Mouse (Mus musculus) G1E (cell line): ENCODE results near the gene Ahcyl2. TPM values are rescaled to one million over a fixed set of nuclear protein-coding genes. Genes with fewer than 3 reads are reported as not detected.

Experiments
- ATAC-seq: 2 replicates; pipeline ENCODE4 v1.8.0; 2016; ENCODE audit warnings: mild to moderate bottlenecking; ENCODE audit not compliant: insufficient number of reproducible peaks, poor library complexity, low FRiP score, severe bottlenecking; ENCODE audit errors: extremely low read depth
- DNase-seq: peaks from one replicate; pipeline ENCODE4 v3.0.0; 2012; ENCODE audit warnings: low spot score
- H3K27me3 ChIP-seq: 2 replicates; pipeline ENCODE4 v1.6.1; 2012; ENCODE audit warnings: mild to moderate bottlenecking, low read length, inconsistent platforms; ENCODE audit not compliant: insufficient read depth
- H3K36me3 ChIP-seq: replicated peaks from 2 replicates; pipeline ENCODE3; 2012; ENCODE audit warnings: mild to moderate bottlenecking, inconsistent platforms
- H3K4me1 ChIP-seq: 2 replicates; pipeline ENCODE4 v1.6.1; 2012; ENCODE audit warnings: low read depth, low read length, inconsistent platforms, mixed read lengths; ENCODE audit not compliant: insufficient read depth
- H3K4me3 ChIP-seq: 2 replicates; pipeline ENCODE4 v1.5.1; 2012; ENCODE audit warnings: low read depth, mild to moderate bottlenecking, inconsistent platforms, low read length, moderate library complexity, mixed read lengths
- H3K9me3 ChIP-seq: replicated peaks from 2 replicates; pipeline ENCODE4 v1.6.1; 2012; ENCODE audit warnings: inconsistent platforms
- CTCF ChIP-seq: IDR thresholded peaks from 2 replicates; pipeline ENCODE4 v1.5.1; 2012; ENCODE audit warnings: low read depth, low read length, inconsistent platforms, mixed read lengths
- GATA1 ChIP-seq: IDR thresholded peaks from 2 replicates; pipeline ENCODE4 v1.6.1; 2012; ENCODE audit warnings: borderline replicate concordance, low read length, inconsistent platforms, mixed read lengths
- GATA2 ChIP-seq: IDR thresholded peaks from 2 replicates; pipeline ENCODE4 v1.6.1; 2012; ENCODE audit warnings: low read depth, low read length, inconsistent platforms, borderline replicate concordance
- POLR2AphosphoS5 ChIP-seq: IDR thresholded peaks from 2 replicates; pipeline ENCODE4 v1.6.1; 2012; ENCODE audit warnings: low read depth, low read length, inconsistent platforms; ENCODE audit not compliant: insufficient replicate concordance
- TAL1 ChIP-seq: conservative IDR thresholded peaks from 2 replicates; pipeline ENCODE4 v1.6.1; 2012; ENCODE audit warnings: low read depth, low read length, inconsistent platforms, mixed read lengths
- polyA plus RNA-seq: library from polyadenylated mRNA; stranded (reverse); fragments of >175 nt; gene quantifications from 2 replicates; pipeline ENCODE4 v1.2.3, GENCODE M21; 2012
- total RNA-seq, 2 experiments: library from RNA; stranded (forward) in 1 of 2; stranded (reverse) in 1 of 2; fragments of 200-1000 nt in 1 of 2; fragments of >200 nt in 1 of 2; fragmentation: Nextera tagmentation in 1 of 2; gene quantifications; 2 replicates each; pipeline ENCODE4 v1.2.3; 2014 to 2017

The Ahcyl2 gene
- total and polyA plus RNA-seq, 3 experiments = 21.7 to 81.5 (median 45.0) TPM

DNA sequence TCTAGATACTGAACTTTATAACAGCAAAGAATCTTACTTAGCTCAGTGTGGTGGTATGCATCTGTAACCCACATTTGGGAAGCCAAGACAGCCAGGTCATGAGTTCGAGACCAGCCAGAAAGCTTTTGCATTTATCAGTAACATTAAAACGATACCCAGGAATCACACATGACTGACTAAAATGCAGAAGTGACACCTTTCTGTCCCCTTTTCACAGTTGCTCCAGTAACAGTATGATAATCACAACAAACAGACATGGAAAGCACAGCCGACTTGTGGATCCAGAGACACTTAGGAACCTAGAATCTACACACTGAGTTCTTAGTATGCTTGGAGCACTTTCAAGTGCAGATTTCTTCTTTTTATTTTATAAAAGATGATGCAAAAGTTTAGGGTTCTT lies 113.0 kb downstream of the Ahcyl2 start:
- H3K36me3 ChIP-seq = peaks cover 57% of the 10 kb centered on the region
- H3K27me3 ChIP-seq = no peaks in the 10 kb centered on the region
- no peak for DNase-seq
- no peaks in the 10 kb centered on the region for H3K9me3 ChIP-seq
- no peaks in the 10 kb centered on the region for H3K4me1 ChIP-seq
- no peak for TF ChIP-seq GATA1
- TF ChIP-seq CTCF = no peak
- no peak for TF ChIP-seq TAL1
- TF ChIP-seq POLR2AphosphoS5 = no peak
- no peak for TF ChIP-seq GATA2
- no peak for ATAC-seq
- no peak overlapping the region for H3K4me3 ChIP-seq

GRCm38 (mm10) chr6:29881936-29882335 lies 114.1 kb downstream of the Ahcyl2 start:
- ATAC-seq = no peak
- no peak for TF ChIP-seq CTCF
- no peak for TF ChIP-seq GATA1
- no peak for TF ChIP-seq TAL1
- no peak for TF ChIP-seq GATA2
- TF ChIP-seq POLR2AphosphoS5 = no peak
- DNase-seq = no peak
- Histone ChIP-seq H3K4me1 (no peaks in the 10 kb centered on the region), H3K9me3 (no peaks in the 10 kb centered on the region), H3K27me3 (no peaks in the 10 kb centered on the region), H3K4me3 (no peak overlapping the region), H3K36me3 (peaks cover 58% of the 10 kb centered on the region)

DNA sequence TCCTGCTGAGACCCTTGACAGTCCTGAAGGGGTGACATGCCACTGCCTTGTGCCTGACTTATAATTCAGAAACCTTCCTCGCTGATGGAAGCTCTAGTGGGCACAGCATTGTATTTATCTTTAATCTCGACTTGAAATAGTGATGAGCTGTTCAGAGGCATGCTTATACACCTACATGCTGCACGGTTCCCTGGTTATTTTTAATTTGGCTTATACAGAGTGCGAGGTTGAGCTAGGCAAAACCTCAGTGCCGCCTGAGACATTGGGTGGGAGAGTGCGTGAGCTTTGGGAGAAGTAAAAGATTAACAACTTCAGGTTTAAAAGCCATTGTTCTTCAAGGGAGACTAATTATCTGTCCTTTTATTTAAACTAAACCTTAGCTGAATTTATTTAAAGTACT lies 115.1 kb downstream of the Ahcyl2 start:
- H3K36me3 ChIP-seq = peaks cover 58% of the 10 kb centered on the region
- no peak for DNase-seq
- ATAC-seq = no peak
- no peaks in the 10 kb centered on the region for H3K27me3 ChIP-seq
- H3K9me3 ChIP-seq = no peaks in the 10 kb centered on the region
- no peak for TF ChIP-seq GATA1
- no peak for TF ChIP-seq CTCF
- no peak for TF ChIP-seq TAL1
- TF ChIP-seq GATA2 = no peak
- TF ChIP-seq POLR2AphosphoS5 = no peak
- no peak overlapping the region for H3K4me3 ChIP-seq
- no peaks in the 10 kb centered on the region for H3K4me1 ChIP-seq

- peaks cover 46% of the 10 kb centered on the region for H3K36me3 ChIP-seq
- no peak for ATAC-seq
- no peak overlapping the region for H3K4me3 ChIP-seq
- no peak for DNase-seq
- H3K27me3 ChIP-seq = no peaks in the 10 kb centered on the region
- H3K9me3 ChIP-seq = no peaks in the 10 kb centered on the region
- H3K4me1 ChIP-seq = 0 out of 2 replicates have a peak, but pooled peaks cover 3% of the 10 kb centered on the region
- TF ChIP-seq GATA2 (no peak), TAL1 (no peak), POLR2AphosphoS5 (no peak), GATA1 (no peak), CTCF (no peak)
These were observed 123.3 kb downstream of the Ahcyl2 start for GRCm38 (mm10) chr6:29891151-29891550.

GRCm38 (mm10) chr6:29896976-29897375 lies 129.2 kb downstream of the Ahcyl2 start:
- peaks cover 40% of the 10 kb centered on the region for H3K36me3 ChIP-seq
- TF ChIP-seq GATA1 = no peak
- no peak for TF ChIP-seq GATA2
- TF ChIP-seq CTCF = no peak
- TF ChIP-seq POLR2AphosphoS5 = no peak
- no peak for TF ChIP-seq TAL1

GRCm38 (mm10) chr6:29901450-29901849 lies 133.6 kb downstream of the Ahcyl2 start:
- Histone ChIP-seq H3K4me1 (peaks cover 3% of the 10 kb centered on the region; the same call in 1 of the 2 replicates), H3K27me3 (no peaks in the 10 kb centered on the region), H3K9me3 (no peaks in the 10 kb centered on the region), H3K36me3 (peaks cover 56% of the 10 kb centered on the region), H3K4me3 (no peak overlapping the region)
- ATAC-seq (no peak), DNase-seq (no peak)
- TF ChIP-seq POLR2AphosphoS5 (no peak), TAL1 (no peak), CTCF (no peak), GATA2 (no peak), GATA1 (no peak)

More at GRCm38 (mm10) chr6:29896976-29897375, 129.2 kb downstream of the Ahcyl2 start:
- no peaks in the 10 kb centered on the region for H3K9me3 ChIP-seq
- DNase-seq (no peak), ATAC-seq (no peak)
- no peaks in the 10 kb centered on the region for H3K27me3 ChIP-seq
- no peak overlapping the region for H3K4me3 ChIP-seq
- peaks cover 3% of the 10 kb centered on the region; the same call in 1 of the 2 replicates for H3K4me1 ChIP-seq

DNA sequence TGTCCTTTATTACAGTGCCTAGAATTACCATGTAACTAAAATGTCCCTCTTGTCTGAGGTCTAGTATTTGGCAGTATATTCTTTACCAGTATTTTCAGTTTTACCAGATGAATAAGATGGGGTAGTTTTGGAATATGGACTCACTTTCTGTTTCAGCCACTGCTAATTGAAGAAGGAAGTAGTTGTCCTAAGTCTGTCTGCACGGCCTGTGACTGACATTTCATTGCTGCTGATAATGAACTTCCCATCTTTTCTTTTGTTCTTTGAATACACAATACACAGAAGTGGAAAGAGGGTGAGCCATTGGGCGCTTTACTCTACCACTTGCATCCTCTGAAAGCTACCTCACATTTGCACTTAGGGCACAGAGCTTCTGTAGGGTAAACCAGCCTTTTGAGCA lies 134.4 kb downstream of the Ahcyl2 start:
- peaks cover 53% of the 10 kb centered on the region for H3K36me3 ChIP-seq
- no peak for DNase-seq
- H3K4me1 ChIP-seq = peaks cover 3% of the 10 kb centered on the region; the same call in 1 of the 2 replicates
- H3K27me3 ChIP-seq = no peaks in the 10 kb centered on the region
- ATAC-seq = no peak
- no peak overlapping the region for H3K4me3 ChIP-seq
- H3K9me3 ChIP-seq = no peaks in the 10 kb centered on the region
- no peak for TF ChIP-seq GATA1
- TF ChIP-seq TAL1 = no peak
- no peak for TF ChIP-seq POLR2AphosphoS5
- no peak for TF ChIP-seq GATA2
- no peak for TF ChIP-seq CTCF
